ENCODE assay signal across 7 mouse cellular contexts in the genomic region with DNA sequence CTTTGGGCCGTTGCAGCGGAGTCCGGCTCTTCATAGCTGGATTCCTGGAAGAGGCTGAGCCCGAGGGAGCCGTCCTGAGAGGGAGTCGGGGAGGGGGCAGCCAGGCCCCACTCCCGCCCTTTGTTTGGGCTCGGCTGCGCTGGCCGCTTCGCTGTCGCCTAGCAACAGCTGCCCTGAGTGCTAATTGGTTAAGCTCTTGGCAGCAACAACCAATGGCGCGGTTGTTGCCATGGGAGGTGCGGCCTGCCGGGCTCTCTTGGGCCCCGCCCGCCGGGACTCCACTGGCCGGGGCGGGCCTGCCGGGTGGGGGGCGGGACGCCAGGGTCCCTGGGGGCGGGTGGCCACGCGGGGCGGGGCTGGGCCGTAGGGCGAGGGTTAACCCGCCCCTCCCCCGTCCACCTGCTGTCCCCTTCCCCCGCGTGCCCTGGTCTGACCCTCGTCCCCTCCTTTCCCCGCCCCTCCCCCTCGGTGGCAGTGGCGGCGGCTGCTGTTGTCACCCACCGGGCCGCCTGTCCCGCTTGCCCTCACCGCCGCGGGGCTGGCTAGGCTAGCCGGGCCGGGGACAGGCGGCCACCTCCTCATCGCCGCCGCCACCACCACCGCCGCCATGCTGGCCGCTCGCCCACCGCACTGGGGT. TPM values are rescaled to one million over a fixed set of nuclear protein-coding genes. Genes with fewer than 3 reads are reported as not detected.
DNase-seq lines count a peak whose midpoint lies in the region; ATAC-seq and TF ChIP-seq lines count a peak whose summit lies in the region.

No protein-coding gene starts in this region.

- peak overlapping the region; percentile 90 for H3K27ac ChIP-seq in embryonic facial prominence, embryonic 13.5 days
- H3K27ac ChIP-seq in kidney, adult 2 months (ENCODE audit: insufficient read depth, low read depth, low read length) = peak overlapping the region; percentile 79
- H3K27ac ChIP-seq in limb, embryonic 12.5 days = peak overlapping the region; percentile 91
- H3K27ac ChIP-seq in midbrain, embryonic 15.5 days = peak overlapping the region; percentile 97
- H3K27ac ChIP-seq in spleen, adult 2 months (ENCODE audit: insufficient read depth, low read length) = peak overlapping the region; percentile 49

- H3K27me3 ChIP-seq in embryonic facial prominence, embryonic 13.5 days = no peaks in the 10 kb centered on the region
- H3K27me3 ChIP-seq in kidney, adult 2 months (replicated peaks; ENCODE audit: control insufficient read depth, insufficient read depth, low read length) = no peaks in the 10 kb centered on the region
- no peaks in the 10 kb centered on the region for H3K27me3 ChIP-seq in limb, embryonic 12.5 days
- H3K27me3 ChIP-seq in midbrain, embryonic 15.5 days (replicated peaks) = no peaks in the 10 kb centered on the region
- H3K27me3 ChIP-seq in spleen, adult 2 months (ENCODE audit: control insufficient read depth, insufficient read depth, low read length) = no peaks in the 10 kb centered on the region

- H3K36me3 ChIP-seq in embryonic facial prominence, embryonic 13.5 days = peaks cover 75% of the 10 kb centered on the region
- H3K36me3 ChIP-seq in kidney, adult 2 months (ENCODE audit: control insufficient read depth, insufficient read depth, low read length) = no peaks in the 10 kb centered on the region
- H3K36me3 ChIP-seq in limb, embryonic 12.5 days = peaks cover 80% of the 10 kb centered on the region
- peaks cover 55% of the 10 kb centered on the region for H3K36me3 ChIP-seq in midbrain, embryonic 15.5 days (replicated peaks)
- H3K36me3 ChIP-seq in spleen, adult 2 months (ENCODE audit: control insufficient read depth, insufficient read depth, low read length) = peaks cover 28% of the 10 kb centered on the region

- DNase-seq in adrenal gland, postnatal 36 days = peak; percentile 95 to 96
- peak; percentile 94 to 97 for DNase-seq in heart, adult 18-20 months
- peak; percentile 98 for DNase-seq in kidney, adult 2 months
- peak; percentile 89 to 91 for DNase-seq in spleen, adult 2 months (ENCODE audit: low read depth in 1 of 2, low spot score in 2 of 2)

- WGBS in embryonic facial prominence, embryonic 13.5 days = under 1% methylated on average over 52 of the region's 56 CpGs
- under 1% methylated on average over 35 of the region's 56 CpGs for WGBS in kidney, adult 2 months
- WGBS in limb, embryonic 12.5 days = 1% methylated on average over 35 of the region's 56 CpGs
- 1% methylated on average over 42 of the region's 56 CpGs for WGBS in midbrain, embryonic 15.5 days
- whole genome bisulfite sequencing in spleen, adult 2 months = 2% methylated on average over 34 of the region's 56 CpGs

- ATAC-seq in embryonic facial prominence, embryonic 13.5 days (ENCODE audit: insufficient number of reproducible peaks, insufficient read depth, low FRiP score, low TSS enrichment, low read depth) = peak; percentile 93
- peak; percentile 93 for ATAC-seq in limb, embryonic 12.5 days (ENCODE audit: insufficient number of reproducible peaks, insufficient read depth, low FRiP score, low TSS enrichment, low read depth)
- ATAC-seq in midbrain, embryonic 15.5 days (replicated peaks) = peak; percentile 95

- H3K9me3 ChIP-seq in embryonic facial prominence, embryonic 13.5 days = no peaks in the 10 kb centered on the region
- H3K9me3 ChIP-seq in limb, embryonic 12.5 days = no peaks in the 10 kb centered on the region
- H3K9me3 ChIP-seq in midbrain, embryonic 15.5 days = no peaks in the 10 kb centered on the region

- TF ChIP-seq POLR2A in kidney, adult 2 months (IDR thresholded peaks at IDR 0.05; ENCODE audit: low read depth, low read length) = no peak
- no peak for TF ChIP-seq POLR2A in spleen, adult 2 months (IDR thresholded peaks at IDR 0.05; ENCODE audit: low read depth, low read length)

- TF ChIP-seq CTCF in kidney, adult 2 months (conservative IDR thresholded peaks at IDR 0.05; ENCODE audit: insufficient read depth, insufficient read length, low read depth, low read length) = no peak
- no peak for TF ChIP-seq CTCF in spleen, adult 2 months (IDR thresholded peaks at IDR 0.05; ENCODE audit: extremely low read depth, insufficient read depth, insufficient read length, insufficient replicate concordance)

- H3K4me2 ChIP-seq in embryonic facial prominence, embryonic 13.5 days = peak overlapping the region; percentile 91
- H3K4me2 ChIP-seq in limb, embryonic 12.5 days = peak overlapping the region; percentile 95
- peak overlapping the region; percentile 73 for H3K4me2 ChIP-seq in midbrain, embryonic 15.5 days

- H3K4me3 ChIP-seq in embryonic facial prominence, embryonic 13.5 days = peak overlapping the region; percentile 93
- H3K4me3 ChIP-seq in kidney, adult 2 months (ENCODE audit: insufficient read depth, low read depth, low read length) = peak overlapping the region; percentile 89
- peak overlapping the region; percentile 93 for H3K4me3 ChIP-seq in limb, embryonic 12.5 days (replicated peaks)
- peak overlapping the region; percentile 100 for H3K4me3 ChIP-seq in midbrain, embryonic 15.5 days
- peak overlapping the region; percentile 86 for H3K4me3 ChIP-seq in spleen, adult 2 months (ENCODE audit: extremely low read depth, insufficient read depth, insufficient read length)

- H3K4me1 ChIP-seq in embryonic facial prominence, embryonic 13.5 days = peaks cover 15% of the 10 kb centered on the region
- H3K4me1 ChIP-seq in kidney, adult 2 months (ENCODE audit: control insufficient read depth, insufficient read depth, low read length) = no peaks in the 10 kb centered on the region; the same call in 1 of the 2 replicates
- peaks cover 12% of the 10 kb centered on the region for H3K4me1 ChIP-seq in limb, embryonic 12.5 days (replicated peaks)
- peaks cover 13% of the 10 kb centered on the region for H3K4me1 ChIP-seq in midbrain, embryonic 15.5 days
- H3K4me1 ChIP-seq in spleen, adult 2 months (ENCODE audit: control insufficient read depth, insufficient read depth, insufficient read length) = peaks cover 4% of the 10 kb centered on the region

- H3K9ac ChIP-seq in embryonic facial prominence, embryonic 13.5 days = peak overlapping the region; percentile 86
- peak overlapping the region; percentile 86 for H3K9ac ChIP-seq in limb, embryonic 12.5 days (replicated peaks)
- H3K9ac ChIP-seq in midbrain, embryonic 15.5 days = peak overlapping the region; percentile 92

RNA-seq across cellular contexts. Expression of gene Dyrk1b, which starts 0.6 kb away (rescaled TPM):
- 10 to 100 TPM; 27.3 to 31.4 TPM for total RNA-seq in adrenal gland, postnatal 36 days (2021)
- polyA plus RNA-seq in embryonic facial prominence, embryonic 13.5 days (2015; fragmentation: Nextera tagmentation; extraction: Ambion mirVana) = 14.8 and 14.9 TPM in 2 replicates
- 10 to 100 TPM; 26.0 to 32.6 TPM for total RNA-seq in heart, adult 18-20 months (2021)
- 31.1 and 34.8 TPM in 2 replicates for polyA plus RNA-seq in kidney, adult 2 months (2012; rRNA removed)
- 17.6 and 20.5 TPM in 2 replicates for polyA plus RNA-seq in limb, embryonic 12.5 days (2016; fragmentation: Nextera tagmentation; extraction: Ambion mirVana)
- 16.3 and 18.1 TPM in 2 replicates for polyA plus RNA-seq in midbrain, embryonic 15.5 days (2015; fragmentation: Nextera tagmentation; extraction: Ambion mirVana)
- polyA plus RNA-seq in spleen, adult 2 months (2012; rRNA removed) = 22.4 and 29.4 TPM in 2 replicates

RNA-seq across cellular contexts. Expression of gene Fbl, which starts 10.3 kb away (rescaled TPM):
- 100 to 1,000 TPM in 1 of 2 experiments, 10 to 100 TPM in 1; 92.2 to 134 TPM for total RNA-seq in adrenal gland, postnatal 36 days (2021)
- 140 and 167 TPM in 2 replicates for polyA plus RNA-seq in embryonic facial prominence, embryonic 13.5 days (2015; fragmentation: Nextera tagmentation; extraction: Ambion mirVana)
- total RNA-seq in heart, adult 18-20 months (2021) = 10 to 100 TPM; 28.9 to 32.8 TPM
- 33.0 and 54.3 TPM in 2 replicates for polyA plus RNA-seq in kidney, adult 2 months (2012; rRNA removed)
- 159 and 169 TPM in 2 replicates for polyA plus RNA-seq in limb, embryonic 12.5 days (2016; fragmentation: Nextera tagmentation; extraction: Ambion mirVana)
- 75.6 and 78.4 TPM in 2 replicates for polyA plus RNA-seq in midbrain, embryonic 15.5 days (2015; fragmentation: Nextera tagmentation; extraction: Ambion mirVana)
- 49.5 and 52.2 TPM in 2 replicates for polyA plus RNA-seq in spleen, adult 2 months (2012; rRNA removed)

RNA-seq across cellular contexts. Expression of gene 9530053A07Rik, which starts 50.6 kb away (rescaled TPM):
- total RNA-seq in adrenal gland, postnatal 36 days (2021) = not detected
- 0.03 TPM in 2 replicates for polyA plus RNA-seq in embryonic facial prominence, embryonic 13.5 days (2015; fragmentation: Nextera tagmentation; extraction: Ambion mirVana)
- not detected for total RNA-seq in heart, adult 18-20 months (2021)
- polyA plus RNA-seq in kidney, adult 2 months (2012; rRNA removed) = not detected in 2 replicates
- 0.04 and 0.05 TPM in 2 replicates for polyA plus RNA-seq in limb, embryonic 12.5 days (2016; fragmentation: Nextera tagmentation; extraction: Ambion mirVana)
- polyA plus RNA-seq in midbrain, embryonic 15.5 days (2015; fragmentation: Nextera tagmentation; extraction: Ambion mirVana) = 0.05 and 0.06 TPM in 2 replicates
- not detected in 2 replicates for polyA plus RNA-seq in spleen, adult 2 months (2012; rRNA removed)

Comparison
In these comparisons a context has a peak if more than half of its experiments do, and no peak if none do; other contexts are left out.
1. Peak in every context shown above with its lines: DNase-seq, ATAC-seq, H3K4me3 ChIP-seq and H3K27ac ChIP-seq.